Mouse (Mus musculus) G1E (cell line): ENCODE measurements around the gene Alkbh1. TPM values are rescaled to one million over a fixed set of nuclear protein-coding genes. Genes with fewer than 3 reads are reported as not detected.

ENCODE experiments used
- ATAC-seq: 2 replicates; pipeline ENCODE4 v1.8.0; 2016; ENCODE audit warnings: mild to moderate bottlenecking; ENCODE audit not compliant: insufficient number of reproducible peaks, poor library complexity, low FRiP score, severe bottlenecking; ENCODE audit errors: extremely low read depth
- DNase-seq: peaks from one replicate; pipeline ENCODE4 v3.0.0; 2012; ENCODE audit warnings: low spot score
- H3K27me3 ChIP-seq: 2 replicates; pipeline ENCODE4 v1.6.1; 2012; ENCODE audit warnings: mild to moderate bottlenecking, low read length, inconsistent platforms; ENCODE audit not compliant: insufficient read depth
- H3K36me3 ChIP-seq: replicated peaks from 2 replicates; pipeline ENCODE3; 2012; ENCODE audit warnings: mild to moderate bottlenecking, inconsistent platforms
- H3K4me1 ChIP-seq: 2 replicates; pipeline ENCODE4 v1.6.1; 2012; ENCODE audit warnings: low read depth, low read length, inconsistent platforms, mixed read lengths; ENCODE audit not compliant: insufficient read depth
- H3K4me3 ChIP-seq: 2 replicates; pipeline ENCODE4 v1.5.1; 2012; ENCODE audit warnings: low read depth, mild to moderate bottlenecking, inconsistent platforms, low read length, moderate library complexity, mixed read lengths
- H3K9me3 ChIP-seq: replicated peaks from 2 replicates; pipeline ENCODE4 v1.6.1; 2012; ENCODE audit warnings: inconsistent platforms
- CTCF ChIP-seq: IDR thresholded peaks from 2 replicates; pipeline ENCODE4 v1.5.1; 2012; ENCODE audit warnings: low read depth, low read length, inconsistent platforms, mixed read lengths
- GATA1 ChIP-seq: IDR thresholded peaks from 2 replicates; pipeline ENCODE4 v1.6.1; 2012; ENCODE audit warnings: borderline replicate concordance, low read length, inconsistent platforms, mixed read lengths
- GATA2 ChIP-seq: IDR thresholded peaks from 2 replicates; pipeline ENCODE4 v1.6.1; 2012; ENCODE audit warnings: low read depth, low read length, inconsistent platforms, borderline replicate concordance
- POLR2AphosphoS5 ChIP-seq: IDR thresholded peaks from 2 replicates; pipeline ENCODE4 v1.6.1; 2012; ENCODE audit warnings: low read depth, low read length, inconsistent platforms; ENCODE audit not compliant: insufficient replicate concordance
- TAL1 ChIP-seq: conservative IDR thresholded peaks from 2 replicates; pipeline ENCODE4 v1.6.1; 2012; ENCODE audit warnings: low read depth, low read length, inconsistent platforms, mixed read lengths
- polyA plus RNA-seq: library from polyadenylated mRNA; stranded (reverse); fragments of >175 nt; gene quantifications from 2 replicates; pipeline ENCODE4 v1.2.3, GENCODE M21; 2012
- total RNA-seq, 2 experiments: library from RNA; stranded (forward) in 1 of 2; stranded (reverse) in 1 of 2; fragments of 200-1000 nt in 1 of 2; fragments of >200 nt in 1 of 2; fragmentation: Nextera tagmentation in 1 of 2; gene quantifications; 2 replicates each; pipeline ENCODE4 v1.2.3; 2014 to 2017

The Alkbh1 gene
- total and polyA plus RNA-seq, 3 experiments: 36.6 to 163 (median 106) TPM

GRCm38 (mm10) chr12:87397811-87398417 lies 45.9 kb downstream of the Alkbh1 start:
- H3K27me3 ChIP-seq: peaks cover 60% of the 10 kb centered on the region
- TF ChIP-seq GATA2: no peak
- TF ChIP-seq CTCF: no peak
- no peak for TF ChIP-seq TAL1
- no peak for TF ChIP-seq POLR2AphosphoS5
- no peak for TF ChIP-seq GATA1
- DNase-seq (no peak), ATAC-seq (no peak)
- H3K4me3 ChIP-seq: no peak overlapping the region
- H3K4me1 ChIP-seq: 0 out of 2 replicates have a peak, but pooled peaks cover 2% of the 10 kb centered on the region
- no peaks in the 10 kb centered on the region for H3K9me3 ChIP-seq
- H3K36me3 ChIP-seq: no peaks in the 10 kb centered on the region

GRCm38 (mm10) chr12:87397126-87397525 lies 46.7 kb downstream of the Alkbh1 start:
- no peaks in the 10 kb centered on the region for H3K36me3 ChIP-seq
- ATAC-seq: no peak
- DNase-seq: no peak
- no peaks in the 10 kb centered on the region for H3K9me3 ChIP-seq
- no peak overlapping the region for H3K4me3 ChIP-seq
- TF ChIP-seq CTCF: no peak
- TF ChIP-seq GATA1: no peak
- no peak for TF ChIP-seq POLR2AphosphoS5
- no peak for TF ChIP-seq GATA2
- TF ChIP-seq TAL1: no peak
- 0 out of 2 replicates have a peak, but pooled peaks cover 2% of the 10 kb centered on the region for H3K4me1 ChIP-seq
- peaks cover 65% of the 10 kb centered on the region for H3K27me3 ChIP-seq

- peaks cover 2% of the 10 kb centered on the region; the same call in 1 of the 2 replicates for H3K4me1 ChIP-seq
- no peaks in the 10 kb centered on the region for H3K9me3 ChIP-seq
- H3K4me3 ChIP-seq: no peak overlapping the region
- TF ChIP-seq GATA1 (no peak), POLR2AphosphoS5 (no peak), GATA2 (no peak), TAL1 (no peak), CTCF (no peak)
- H3K36me3 ChIP-seq: no peaks in the 10 kb centered on the region
- ATAC-seq (no peak), DNase-seq (no peak)
- H3K27me3 ChIP-seq: peaks cover 64% of the 10 kb centered on the region
Measured at GRCm38 (mm10) chr12:87394316-87394715, 49.5 kb downstream of the Alkbh1 start.

GRCm38 (mm10) chr12:87393447-87394145 lies 50.2 kb downstream of the Alkbh1 start:
- DNase-seq (no peak), ATAC-seq (no peak)
- Histone ChIP-seq H3K27me3 (peaks cover 59% of the 10 kb centered on the region), H3K4me1 (peaks cover 9% of the 10 kb centered on the region; the same call in 1 of the 2 replicates), H3K4me3 (no peak overlapping the region), H3K9me3 (no peaks in the 10 kb centered on the region), H3K36me3 (no peaks in the 10 kb centered on the region)
- TF ChIP-seq GATA2 (no peak), GATA1 (no peak), POLR2AphosphoS5 (no peak), TAL1 (no peak), CTCF (no peak)

GRCm38 (mm10) chr12:87391355-87391754 lies 52.5 kb downstream of the Alkbh1 start:
- Histone ChIP-seq H3K4me1 (peaks cover 23% of the 10 kb centered on the region), H3K4me3 (no peak overlapping the region), H3K9me3 (no peaks in the 10 kb centered on the region), H3K27me3 (peaks cover 44% of the 10 kb centered on the region), H3K36me3 (no peaks in the 10 kb centered on the region)
- TF ChIP-seq CTCF (no peak), GATA2 (no peak), TAL1 (no peak), GATA1 (no peak), POLR2AphosphoS5 (no peak)
- DNase-seq: no peak
- ATAC-seq: no peak

GRCm38 (mm10) chr12:87389231-87389630 lies 54.6 kb downstream of the Alkbh1 start:
- H3K4me1 ChIP-seq: peaks cover 40% of the 10 kb centered on the region
- no peak for TF ChIP-seq GATA2
- no peak for TF ChIP-seq TAL1
- no peak for TF ChIP-seq POLR2AphosphoS5
- TF ChIP-seq CTCF: no peak
- TF ChIP-seq GATA1: no peak
- no peak for DNase-seq
- H3K27me3 ChIP-seq: peaks cover 28% of the 10 kb centered on the region
- no peak overlapping the region for H3K4me3 ChIP-seq
- H3K9me3 ChIP-seq: no peaks in the 10 kb centered on the region
- peaks cover 6% of the 10 kb centered on the region for H3K36me3 ChIP-seq
- no peak for ATAC-seq
